Mouse (Mus musculus): ENCODE measurements around the gene Mepce. TPM values are rescaled to one million over a fixed set of nuclear protein-coding genes. Genes with fewer than 3 reads are reported as not detected.

Gene Mepce
- total and polyA plus RNA-seq, 3 experiments: 58.7 to 74.2 TPM; not detected in 1

GRCm38 (mm10) chr5:137749196-137749836 is 38.1 kb downstream of the Mepce start:
- Histone ChIP-seq H3K36me3 (ENCODE audit: control insufficient read depth in 1 of 2, insufficient read depth in 2 of 2, low read length in 2 of 2) (peaks cover 7 to 19% of the 10 kb centered on the region in 2 experiments), H3K9ac (ENCODE audit: control insufficient read depth, low read depth, low read length, poor library complexity, severe bottlenecking) (peak overlapping the region; percentile 55), H3K27ac (ENCODE audit: control insufficient read depth, low read depth, low read length) (peak overlapping the region; percentile 99)

GRCm38 (mm10) chr5:137748130-137748770 is 39.2 kb downstream of the Mepce start:
- H3K79me2 ChIP-seq (ENCODE audit: control insufficient read depth, insufficient read depth, low read length, poor library complexity): peaks cover 33% of the 10 kb centered on the region
- peak; percentile 85 for DNase-seq (ENCODE audit: low read depth, low spot score)
- H3K36me3 ChIP-seq (ENCODE audit: control insufficient read depth in 1 of 2, insufficient read depth in 2 of 2, low read length in 2 of 2): peaks cover 3 to 19% of the 10 kb centered on the region in 2 experiments; a peak in 3 of 4 replicates
- H3K4me1 ChIP-seq (ENCODE audit: control insufficient read depth in 1 of 2, insufficient read depth in 2 of 2, low read length in 2 of 2): peaks cover 3 to 23% of the 10 kb centered on the region in 2 experiments; a peak in 3 of 4 replicates
- H3K4me3 ChIP-seq (ENCODE audit: control insufficient read depth in 1 of 2, insufficient read depth in 1 of 2, low read depth in 2 of 2, low read length in 2 of 2): peak overlapping the region; percentile 60 to 93
- peak overlapping the region; percentile 99 for H3K27ac ChIP-seq (ENCODE audit: control insufficient read depth, low read depth, low read length)
- no peaks in the 10 kb centered on the region for H3K9me3 ChIP-seq (replicated peaks; ENCODE audit: insufficient read depth, low read length)
- no peaks in the 10 kb centered on the region for H3K27me3 ChIP-seq (ENCODE audit: control insufficient read depth in 1 of 2, insufficient read depth in 2 of 2, low read length in 2 of 2)
- peak overlapping the region; percentile 96 for H3K9ac ChIP-seq (ENCODE audit: control insufficient read depth, low read depth, low read length, poor library complexity, severe bottlenecking)
- no peak for TF ChIP-seq KAT2A (conservative IDR thresholded peaks at IDR 0.05; ENCODE audit: low read depth, low read length)
- no peak for TF ChIP-seq RAD21 (IDR thresholded peaks at IDR 0.05; ENCODE audit: low read depth, low read length)
- TF ChIP-seq E2F4 (IDR thresholded peaks at IDR 0.05; ENCODE audit: borderline replicate concordance, low read depth, low read length): no peak
- TF ChIP-seq NELFE (IDR thresholded peaks at IDR 0.05; ENCODE audit: low read depth, low read length): no peak
- TF ChIP-seq NRF1 (IDR thresholded peaks at IDR 0.05; ENCODE audit: insufficient read depth, low read depth, low read length, poor library complexity, severe bottlenecking): no peak
- TF ChIP-seq MXI1 (IDR thresholded peaks at IDR 0.05; ENCODE audit: low read depth, low read length): peak; percentile 66; the same call in 1 of the 2 replicates
- no peak for TF ChIP-seq TCF12 (IDR thresholded peaks at IDR 0.05; ENCODE audit: low read depth, low read length)
- no peak; a peak in 1 of 4 replicates for TF ChIP-seq POLR2A (IDR thresholded peaks at IDR 0.05; ENCODE audit: control insufficient read depth in 1 of 2, insufficient read depth in 1 of 2, low read depth in 1 of 2, low read length in 2 of 2, poor library complexity in 1 of 2)
- TF ChIP-seq GATA1 (IDR thresholded peaks at IDR 0.05; ENCODE audit: low read depth, low read length): no peak
- TF ChIP-seq EP300 (IDR thresholded peaks at IDR 0.05; ENCODE audit: low read depth in 1 of 2, low read length in 2 of 2): peak; percentile 24 to 47; a peak in 2 of 4 replicates
- TF ChIP-seq USF2 (IDR thresholded peaks at IDR 0.05; ENCODE audit: borderline replicate concordance in 1 of 2, insufficient read depth in 1 of 2, low read depth in 1 of 2, low read length in 2 of 2): no peak
- TF ChIP-seq HCFC1 (IDR thresholded peaks at IDR 0.05; ENCODE audit: low read depth, low read length): 0 out of 2 replicates have a peak, but pooled peaks have one; percentile 62
- no peak for TF ChIP-seq SMC3 (IDR thresholded peaks at IDR 0.05; ENCODE audit: low read depth, low read length)
- TF ChIP-seq CTCF (IDR thresholded peaks at IDR 0.05 in 2 of 3, conservative IDR thresholded peaks at IDR 0.05 in 1 of 3; ENCODE audit: control insufficient read depth in 1 of 3, insufficient read depth in 1 of 3, low read depth in 2 of 3, low read length in 3 of 3, poor library complexity in 1 of 3, severe bottlenecking in 1 of 3): no peak
- no peak for TF ChIP-seq USF1 (IDR thresholded peaks at IDR 0.05; ENCODE audit: low read depth, low read length)
- no peak for TF ChIP-seq ZNF384 (IDR thresholded peaks at IDR 0.05; ENCODE audit: low read depth, low read length)
- no peak for TF ChIP-seq MEF2A (IDR thresholded peaks at IDR 0.05; ENCODE audit: extremely low read depth, insufficient replicate concordance, low read depth, low read length, poor library complexity, severe bottlenecking)
- TF ChIP-seq SIN3A (IDR thresholded peaks at IDR 0.05; ENCODE audit: low read length): peak; percentile 87
- TF ChIP-seq ZKSCAN1 (IDR thresholded peaks at IDR 0.05; ENCODE audit: low read depth, low read length): no peak
- no peak for TF ChIP-seq JUND (IDR thresholded peaks at IDR 0.05; ENCODE audit: low read depth, low read length)
- no peak for TF ChIP-seq GABPA (IDR thresholded peaks at IDR 0.05; ENCODE audit: low read depth, low read length)
- no peak for TF ChIP-seq CHD1 (IDR thresholded peaks at IDR 0.05; ENCODE audit: low read depth, low read length)
- TF ChIP-seq MAFK (IDR thresholded peaks at IDR 0.05; ENCODE audit: borderline replicate concordance, low read depth, low read length): no peak
- TF ChIP-seq MAZ (IDR thresholded peaks at IDR 0.05; ENCODE audit: low read depth, low read length): peak; percentile 74; the same call in 1 of the 2 replicates

More at GRCm38 (mm10) chr5:137749196-137749836, 38.1 kb downstream of the Mepce start:
- Histone ChIP-seq H3K9me3 (replicated peaks; ENCODE audit: insufficient read depth, low read length) (no peaks in the 10 kb centered on the region), H3K79me2 (ENCODE audit: control insufficient read depth, insufficient read depth, low read length, poor library complexity) (peaks cover 33% of the 10 kb centered on the region), H3K4me3 (ENCODE audit: control insufficient read depth in 1 of 2, insufficient read depth in 1 of 2, low read depth in 2 of 2, low read length in 2 of 2) (peak overlapping the region; percentile 60 to 93; a peak in 3 of 4 replicates), H3K27me3 (ENCODE audit: control insufficient read depth in 1 of 2, insufficient read depth in 2 of 2, low read length in 2 of 2) (no peaks in the 10 kb centered on the region), H3K4me1 (ENCODE audit: control insufficient read depth in 1 of 2, insufficient read depth in 2 of 2, low read length in 2 of 2) (peaks cover 3 to 22% of the 10 kb centered on the region in 2 experiments; a peak in 3 of 4 replicates)
- TF ChIP-seq MXI1 (IDR thresholded peaks at IDR 0.05; ENCODE audit: low read depth, low read length) (no peak), CHD2 (IDR thresholded peaks at IDR 0.05; ENCODE audit: low read length) (no peak), RAD21 (IDR thresholded peaks at IDR 0.05; ENCODE audit: low read depth, low read length) (no peak), CHD1 (IDR thresholded peaks at IDR 0.05; ENCODE audit: low read depth, low read length) (no peak), HCFC1 (IDR thresholded peaks at IDR 0.05; ENCODE audit: low read depth, low read length) (no peak), KAT2A (conservative IDR thresholded peaks at IDR 0.05; ENCODE audit: low read depth, low read length) (no peak), ELF1 (IDR thresholded peaks at IDR 0.05; ENCODE audit: low read depth, low read length) (no peak), E2F4 (IDR thresholded peaks at IDR 0.05; ENCODE audit: borderline replicate concordance, low read depth, low read length) (no peak), EP300 (IDR thresholded peaks at IDR 0.05; ENCODE audit: low read depth in 1 of 2, low read length in 2 of 2) (no peak), MYC (IDR thresholded peaks at IDR 0.05; ENCODE audit: low read depth, low read length) (no peak), RCOR1 (IDR thresholded peaks at IDR 0.05; ENCODE audit: low read depth, low read length) (no peak), BHLHE40 (IDR thresholded peaks at IDR 0.05; ENCODE audit: borderline replicate concordance, low read depth, low read length) (no peak), ZKSCAN1 (IDR thresholded peaks at IDR 0.05; ENCODE audit: low read depth, low read length) (no peak), GATA1 (IDR thresholded peaks at IDR 0.05; ENCODE audit: low read depth, low read length) (no peak)
- peak; percentile 51 for DNase-seq (ENCODE audit: low read depth, low spot score)

All from MEL (cell line).